Mouse (Mus musculus) ES-E14 (cell line): ENCODE data around the gene Rbm3. TPM values are rescaled to one million over a fixed set of nuclear protein-coding genes. Genes with fewer than 3 reads are reported as not detected.
A peak's percentile ranks its signal among the peaks of the same experiment; 100 is the strongest.
"Not testable (repeated sequence)": the region's sequence is repeated elsewhere in the genome, so short reads cannot be mapped to it uniquely, and the experiment has no call there.

Experiments used
- DNase-seq: peaks from one replicate; pipeline ENCODE4 v3.0.0-alpha.2; 2013; ENCODE audit warnings: low read depth, low spot score
- H3K27ac ChIP-seq: 2 replicates; pipeline ENCODE4 v1.5.1; 2012; ENCODE audit warnings: low read depth, mild to moderate bottlenecking, low read length, moderate library complexity, mixed read lengths; ENCODE audit not compliant: poor library complexity, insufficient read depth, severe bottlenecking
- H3K36me3 ChIP-seq: 2 replicates; pipeline ENCODE4 v1.6.1; 2012; ENCODE audit warnings: mild to moderate bottlenecking, low read length, moderate library complexity, mixed read lengths; ENCODE audit not compliant: control insufficient read depth, poor library complexity, insufficient read depth, severe bottlenecking
- H3K4me1 ChIP-seq, 2 experiments: fragments of 150-350 bp in 1 of 2; sonication (generic) in 1 of 2; 2 replicates each; pipeline ENCODE4 v1.6.1; 2012; ENCODE audit warnings: low read length in 2 of 2, mild to moderate bottlenecking in 1 of 2, mixed read lengths in 1 of 2; ENCODE audit not compliant: control insufficient read depth in 2 of 2, insufficient read depth in 2 of 2, poor library complexity in 1 of 2
- H3K4me3 ChIP-seq, 2 experiments: fragments of 150-350 bp in 1 of 2; sonication (generic) in 1 of 2; 2 replicates each; pipeline ENCODE4 v1.5.1; 2012; ENCODE audit warnings: low read length in 2 of 2, low read depth in 1 of 2, mild to moderate bottlenecking in 1 of 2, mixed read lengths in 1 of 2; ENCODE audit not compliant: insufficient read depth in 1 of 2, poor library complexity in 1 of 2, severe bottlenecking in 1 of 2
- H3K9ac ChIP-seq: 2 replicates; pipeline ENCODE4 v1.6.1; 2012; ENCODE audit warnings: low read depth, mild to moderate bottlenecking, low read length, mixed read lengths; ENCODE audit not compliant: poor library complexity, insufficient read depth, severe bottlenecking
- H3K9me3 ChIP-seq: fragments of 150-350 bp; sonication (generic); 2 replicates; pipeline ENCODE4 v1.6.1; 2012; ENCODE audit warnings: low read depth, mild to moderate bottlenecking, low read length; ENCODE audit not compliant: control insufficient read depth, insufficient read depth
- CHD2 ChIP-seq: IDR thresholded peaks from 2 replicates; pipeline ENCODE4 v1.6.1; 2014; ENCODE audit warnings: mild to moderate bottlenecking, low read depth, low read length, inconsistent platforms
- HCFC1 ChIP-seq: IDR thresholded peaks from 2 replicates; pipeline ENCODE4 v1.6.1; 2012; ENCODE audit warnings: low read length, inconsistent platforms, borderline replicate concordance; ENCODE audit not compliant: insufficient read depth
- MAFK ChIP-seq: IDR thresholded peaks from 2 replicates; pipeline ENCODE4 v1.6.1; 2014; ENCODE audit warnings: mild to moderate bottlenecking, low read depth, low read length, inconsistent platforms; ENCODE audit not compliant: insufficient read depth
- ZC3H11A ChIP-seq: IDR thresholded peaks from 2 replicates; pipeline ENCODE4 v1.6.1; 2012; ENCODE audit warnings: low read depth, mild to moderate bottlenecking, inconsistent platforms, low read length, borderline replicate concordance
- ZNF384 ChIP-seq: IDR thresholded peaks from 2 replicates; pipeline ENCODE4 v1.6.1; 2012; ENCODE audit warnings: low read depth, low read length, inconsistent platforms
- in situ Hi-C, 2 experiments: fragments of 600-800 bp; cut with MboI; formaldehyde crosslinking; loops; one replicate each; pipeline ENCODE4 v1.15.1; 2025; ENCODE audit warnings: low sequenced_read_pairs in 2 of 2, inconsistent platforms in 1 of 2; ENCODE audit not compliant: unreplicated experiment in 2 of 2
- total RNA-seq: library from RNA; depleted of rRNA; stranded (reverse); fragments of 300-350 nt; gene quantifications from 2 replicates; pipeline ENCODE4 v1.2.3, GENCODE M21; 2012; rRNA removed

Gene Rbm3
- total RNA-seq, 1 experiment, result 423 TPM

GRCm38 (mm10) chrX:8095546-8095945 lies 50.1 kb downstream of the Rbm3 start:
- in situ Hi-C loops, result no loop called here
- H3K36me3 ChIP-seq, result no peaks in the 10 kb centered on the region
- TF ChIP-seq ZNF384 (no peak), MAFK (no peak), ZC3H11A (no peak), CHD2 (no peak), HCFC1 (no peak)
- H3K9ac ChIP-seq, result peak overlapping the region; percentile 15; the same call in 1 of the 2 replicates
- no peaks in the 10 kb centered on the region; a peak in 1 of 4 replicates for H3K4me1 ChIP-seq
- no peaks in the 10 kb centered on the region for H3K9me3 ChIP-seq
- H3K4me3 ChIP-seq, result peak overlapping the region in 1 of 2 experiments; percentile 79; a peak in 2 of 4 replicates
- no peak for DNase-seq
- H3K27ac ChIP-seq, result no peak overlapping the region

- in situ Hi-C loops, DNase-seq, H3K4me1 ChIP-seq, H3K9ac ChIP-seq, H3K27ac ChIP-seq, H3K4me3 ChIP-seq, H3K36me3 ChIP-seq, H3K9me3 ChIP-seq: not testable (repeated sequence)
Observed at GRCm38 (mm10) chrX:8090954-8091347, 54.7 kb downstream of the Rbm3 start.

- Histone ChIP-seq H3K36me3 (no peaks in the 10 kb centered on the region), H3K27ac (no peak within 1 kb of the TSS), H3K9me3 (no peaks in the 10 kb centered on the region), H3K9ac (peak within 1 kb of the TSS; percentile 38; the same call in 1 of the 2 replicates), H3K4me1 (peaks cover 0 to 2% of the 10 kb centered on the region in 2 experiments; a peak in 1 of 4 replicates), H3K4me3 (no peak within 1 kb of the TSS)
- in situ Hi-C loops, result no loop called here
- TF ChIP-seq ZNF384, result no peak
- TF ChIP-seq CHD2, result no peak
- TF ChIP-seq ZC3H11A, result no peak
- TF ChIP-seq MAFK, result no peak
- no peak for TF ChIP-seq HCFC1
- no peak for DNase-seq
Observed at GRCm38 (mm10) chrX:8090346-8090953, 55.2 kb downstream of the Rbm3 start, which contains the start of gene Was. TSS of gene Was (minus strand) at chrX:8090498.

GRCm38 (mm10) chrX:8089746-8090145 lies 55.9 kb downstream of the Rbm3 start:
- H3K27ac ChIP-seq, result no peak overlapping the region
- no peaks in the 10 kb centered on the region for H3K36me3 ChIP-seq
- no peak overlapping the region for H3K4me3 ChIP-seq
- TF ChIP-seq HCFC1, result no peak
- no peak for TF ChIP-seq CHD2
- no peak for TF ChIP-seq MAFK
- TF ChIP-seq ZC3H11A, result no peak
- no peak for TF ChIP-seq ZNF384
- H3K9ac ChIP-seq, result no peak overlapping the region
- DNase-seq, result no peak
- H3K4me1 ChIP-seq, result peaks cover 0 to 2% of the 10 kb centered on the region in 2 experiments; a peak in 1 of 4 replicates
- H3K9me3 ChIP-seq, result no peaks in the 10 kb centered on the region
- in situ Hi-C loops, result no loop called here

Other genes starting within 250 kb of the Rbm3 start
- 47.3 and 69.9 TPM in 2 replicates for gene Pqbp1, start 246.6 kb downstream of the Rbm3 start, total RNA-seq
- 39.2 and 58.5 TPM in 2 replicates for gene Timm17b, start 246.5 kb downstream of the Rbm3 start, total RNA-seq
- gene Gm10491, start 238.0 kb downstream of the Rbm3 start, total RNA-seq, result not detected in 2 replicates
- gene Gm10490, start 236.3 kb downstream of the Rbm3 start, total RNA-seq, result not detected in 2 replicates
- 10.5 and 25.2 TPM in 2 replicates for gene Pcsk1n, start 226.1 kb downstream of the Rbm3 start, total RNA-seq
- 60.6 and 60.8 TPM in 2 replicates for gene Eras, start 217.3 kb downstream of the Rbm3 start, total RNA-seq
- 54.6 and 98.5 TPM in 2 replicates for gene Hdac6, start 198.0 kb downstream of the Rbm3 start, total RNA-seq
- gene Gata1, start 167.8 kb downstream of the Rbm3 start, total RNA-seq, result 1.1 and 1.3 TPM in 2 replicates
- gene Glod5, start 127.4 kb downstream of the Rbm3 start, total RNA-seq, result 4.6 and 6.2 TPM in 2 replicates
- 26.9 and 42.6 TPM in 2 replicates for gene Suv39h1, start 71.1 kb downstream of the Rbm3 start, total RNA-seq
- 2.0 and 3.5 TPM in 2 replicates for gene Was, start 55.4 kb downstream of the Rbm3 start, total RNA-seq
- 17.1 and 25.7 TPM in 2 replicates for gene Wdr13, start 13.0 kb downstream of the Rbm3 start, total RNA-seq
- 10.5 and 13.7 TPM in 2 replicates for gene Tbc1d25, start 30.3 kb upstream of the Rbm3 start, total RNA-seq
- gene Ebp, start 47.6 kb upstream of the Rbm3 start, total RNA-seq, result 85.5 and 85.8 TPM in 2 replicates
- gene Porcn, start 60.6 kb upstream of the Rbm3 start, total RNA-seq, result 59.0 and 96.5 TPM in 2 replicates
- 19.3 and 20.9 TPM in 2 replicates for gene Ftsj1, start 106.5 kb upstream of the Rbm3 start, total RNA-seq
- gene Slc38a5, start 125.3 kb upstream of the Rbm3 start, total RNA-seq, result 3.6 and 7.2 TPM in 2 replicates
- not detected in 2 replicates for gene Ssxb10, start 181.5 kb upstream of the Rbm3 start, total RNA-seq
- not detected in 2 replicates for gene Ssxb9, start 221.1 kb upstream of the Rbm3 start, total RNA-seq